Mouse (Mus musculus) ovary, adult 18-20 months (tissue): ENCODE data around the gene Ica1.

Experiments
- DNase-seq: peaks from one replicate; pipeline ENCODE4 v3.0.0; 2022; ENCODE audit warnings: low spot score, mixed read lengths

Gene Ica1

DNA sequence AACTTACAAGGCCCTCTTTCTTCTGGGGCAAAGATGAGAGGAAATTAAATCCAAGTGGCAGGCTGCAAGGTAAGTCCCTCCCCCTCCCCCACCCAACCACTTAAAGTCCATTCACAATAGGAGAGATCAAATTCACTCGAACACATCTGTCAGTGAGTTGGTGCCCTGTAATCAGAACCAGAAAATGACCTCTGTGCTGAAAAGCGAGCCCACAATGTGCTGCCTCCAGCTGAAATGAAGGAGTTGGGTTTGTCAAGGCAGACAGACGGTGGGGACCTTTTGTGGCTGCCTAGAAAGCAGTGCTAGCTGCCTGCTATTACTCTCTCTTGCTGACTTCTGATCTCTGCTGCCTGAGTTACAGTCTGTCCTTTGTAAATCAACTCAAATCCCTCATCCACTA is 35.8 kb downstream of the Ica1 start:
- no peak for DNase-seq

DNA sequence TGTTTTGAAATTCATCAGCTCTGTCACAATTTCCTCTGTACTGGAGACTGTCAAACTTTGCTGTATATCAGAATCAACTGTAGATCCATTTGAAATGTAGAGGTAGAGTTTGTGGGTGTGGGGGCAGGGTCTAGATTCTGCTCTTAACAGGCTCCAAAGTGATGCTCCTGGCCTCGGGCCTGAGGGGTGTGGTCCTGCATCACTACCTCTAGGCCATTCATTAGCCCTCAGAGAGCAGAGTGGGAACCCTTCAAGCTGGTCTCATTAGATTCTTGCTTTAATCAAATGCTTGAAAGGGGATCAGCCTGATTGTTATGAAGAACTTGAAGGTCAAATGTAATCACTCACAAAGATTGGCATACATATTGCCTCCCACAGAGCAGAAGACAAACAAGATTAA is 36.6 kb downstream of the Ica1 start:
- DNase-seq: no peak

DNA sequence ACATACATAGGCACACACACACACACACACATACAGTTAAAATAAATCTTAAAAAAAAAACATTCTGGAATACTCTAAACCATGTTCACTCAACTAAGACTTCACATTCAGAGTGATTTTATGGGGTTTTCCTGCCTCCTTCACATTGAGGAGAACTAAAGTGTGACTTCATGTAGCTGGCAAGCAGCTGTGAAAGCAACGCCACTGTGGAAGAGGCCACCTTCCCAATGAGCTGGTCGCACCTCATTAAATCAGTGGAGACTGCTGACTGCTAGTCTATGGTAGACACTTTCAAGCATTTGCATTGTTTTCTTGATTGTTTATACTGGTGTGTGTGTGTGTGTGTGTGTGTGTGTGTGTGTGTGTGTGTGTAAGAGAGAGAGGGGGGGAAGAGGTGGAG is 38.2 kb downstream of the Ica1 start:
- no peak for DNase-seq

DNA sequence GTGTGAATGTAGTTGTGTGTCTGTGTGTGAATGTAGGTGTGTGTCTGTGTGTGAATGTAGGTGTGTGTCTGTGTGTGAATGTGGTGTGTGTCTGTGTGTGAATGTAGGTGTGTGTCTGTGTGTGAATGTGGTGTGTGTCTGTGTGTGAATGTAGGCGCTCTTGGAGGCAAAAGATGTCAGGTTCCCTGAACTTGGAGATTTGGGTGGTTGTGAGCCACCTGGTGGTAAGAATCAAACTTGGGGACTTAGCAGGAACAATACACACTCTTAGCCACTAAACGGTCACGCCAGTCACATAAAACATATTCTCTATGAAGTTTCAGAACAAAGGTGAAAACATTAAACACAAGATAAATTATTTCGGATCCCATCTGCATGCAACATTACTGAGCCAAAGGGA is 39.9 kb downstream of the Ica1 start:
- no peak for DNase-seq

DNA sequence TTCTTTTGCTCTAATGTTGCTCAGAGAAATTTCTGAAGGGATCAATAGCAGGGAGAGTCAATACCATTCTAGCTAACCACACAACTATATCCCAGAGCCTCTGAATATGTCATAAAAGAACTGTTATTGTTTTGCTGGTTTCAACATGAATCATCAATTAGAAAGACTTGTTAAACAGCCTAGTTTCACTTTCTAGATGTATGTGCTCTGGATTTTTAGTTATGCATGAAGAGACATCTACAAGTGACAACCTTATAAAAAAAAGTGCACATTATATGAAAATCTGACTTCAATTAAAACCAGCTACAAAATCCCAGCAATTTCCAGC is 41.8 kb downstream of the Ica1 start:
- DNase-seq: no peak

DNA sequence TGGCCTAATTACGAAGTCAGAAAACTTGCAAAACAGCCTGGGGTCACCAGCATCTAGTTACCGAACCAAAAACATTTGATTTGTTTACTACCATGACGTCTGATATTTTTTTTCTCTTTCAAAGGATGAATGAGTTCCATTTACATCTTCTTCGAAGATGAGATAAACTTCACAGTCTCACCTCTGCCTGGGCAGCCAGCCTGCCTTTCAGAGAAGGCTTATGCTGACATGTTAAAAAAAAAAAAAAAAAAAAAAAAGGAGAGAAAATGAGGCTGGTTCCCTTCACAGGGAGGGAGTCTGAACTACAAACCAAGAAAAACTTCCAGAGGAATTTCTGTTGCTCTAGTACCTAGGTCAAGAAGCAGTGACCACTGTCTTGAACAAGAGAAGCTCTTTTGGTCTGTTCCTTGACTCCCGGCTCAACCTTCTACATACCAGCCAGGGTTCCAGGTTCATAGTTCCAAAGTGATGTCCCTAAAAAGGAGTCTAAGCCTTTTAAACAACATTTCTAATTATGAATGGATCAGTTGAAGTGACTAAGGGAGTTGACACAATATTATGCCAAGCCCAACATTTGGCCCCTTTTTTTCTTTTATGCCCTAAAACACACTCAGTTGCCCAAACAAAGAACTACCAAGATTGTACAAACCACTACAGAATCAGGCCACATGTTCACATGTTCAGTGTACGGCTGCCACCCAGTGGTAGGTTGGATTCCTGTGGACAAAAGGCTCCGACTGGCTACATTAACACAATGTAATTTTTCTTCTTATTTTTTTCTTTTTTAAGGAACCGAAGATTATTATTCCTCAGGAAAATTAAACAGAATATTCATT is 42.4 kb downstream of the Ica1 start:
- DNase-seq: peak; percentile 8

DNA sequence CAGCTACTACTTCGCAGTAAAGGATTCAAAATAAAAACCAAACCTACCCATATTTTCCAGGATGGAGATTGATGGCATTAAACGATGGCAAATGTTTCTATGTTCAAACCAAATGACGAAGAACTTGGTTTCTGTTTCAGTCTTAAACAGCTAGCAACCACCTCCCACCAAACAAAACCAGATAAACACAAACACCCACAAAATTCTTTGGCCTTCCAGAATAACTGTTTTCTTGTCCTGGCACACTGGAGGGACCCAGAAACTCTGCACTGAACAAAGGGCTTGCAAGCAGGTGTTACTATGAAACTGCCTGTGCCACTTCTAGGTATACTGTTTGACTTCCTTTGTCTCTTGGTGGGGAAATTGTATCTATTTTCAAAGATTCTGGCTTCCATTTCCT is 43.2 kb downstream of the Ica1 start:
- no peak for DNase-seq

DNA sequence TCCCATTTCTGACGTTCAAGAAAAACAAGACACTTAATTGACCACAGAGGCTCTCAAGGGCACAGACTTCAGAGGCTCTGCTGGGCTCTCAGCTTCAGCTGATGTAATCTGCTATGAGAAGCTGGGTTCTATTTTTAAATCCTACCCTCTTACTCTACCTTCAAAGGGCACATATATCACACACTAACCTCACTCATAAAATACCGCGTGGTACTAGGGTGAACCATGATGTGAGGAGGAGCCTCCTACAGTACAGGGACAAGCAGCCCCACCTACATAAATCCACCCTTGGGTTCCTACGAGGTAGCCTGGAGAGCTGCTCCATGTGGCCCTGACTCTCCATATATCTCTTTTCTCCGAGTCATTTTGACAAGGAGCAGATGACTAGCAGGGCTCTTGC is 45.8 kb downstream of the Ica1 start:
- DNase-seq: no peak

DNA sequence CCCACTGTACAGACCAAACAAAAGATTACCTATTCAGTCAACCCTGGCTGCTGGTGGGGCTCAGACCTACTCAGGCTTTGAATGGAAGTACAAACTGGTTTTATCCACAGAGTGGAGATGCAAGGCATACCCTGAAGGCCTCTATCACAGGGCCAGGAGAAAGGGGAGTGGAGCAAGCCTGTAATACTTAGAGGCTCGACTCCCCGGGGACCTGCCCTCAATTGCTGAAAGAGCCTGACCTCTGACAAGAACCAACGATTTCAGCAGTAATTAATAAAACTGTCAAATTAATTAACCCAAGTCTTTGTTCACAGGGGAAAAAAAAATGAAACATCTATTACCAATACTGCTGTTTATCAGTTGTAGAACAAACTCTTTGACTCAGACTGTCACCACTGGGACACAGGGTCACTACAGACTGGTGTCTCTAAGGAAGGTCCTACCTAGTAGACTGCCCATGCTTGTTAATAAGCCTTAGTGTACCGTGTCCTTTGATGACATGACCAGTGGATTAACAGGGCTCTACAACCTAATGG is 46.6 kb downstream of the Ica1 start:
- no peak for DNase-seq

DNA sequence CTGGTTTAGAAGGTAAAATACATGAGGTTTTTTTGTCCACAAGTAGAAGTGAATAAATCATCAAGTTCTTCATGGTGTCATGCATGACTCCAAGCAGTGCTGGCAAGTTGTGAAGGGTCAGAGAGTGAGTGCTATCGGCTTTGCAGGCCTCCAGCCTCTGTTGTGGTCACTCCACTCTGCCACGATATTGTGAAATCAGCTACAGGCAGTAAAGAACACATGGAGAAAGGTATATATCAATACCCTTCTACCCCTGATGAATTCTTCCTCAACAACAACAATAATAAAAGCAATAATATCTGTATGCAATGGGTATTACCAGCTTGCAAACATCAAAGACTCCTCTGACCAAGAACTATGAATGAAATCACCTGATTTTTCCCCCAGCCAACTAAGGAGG is 47.9 kb downstream of the Ica1 start:
- DNase-seq: no peak

DNA sequence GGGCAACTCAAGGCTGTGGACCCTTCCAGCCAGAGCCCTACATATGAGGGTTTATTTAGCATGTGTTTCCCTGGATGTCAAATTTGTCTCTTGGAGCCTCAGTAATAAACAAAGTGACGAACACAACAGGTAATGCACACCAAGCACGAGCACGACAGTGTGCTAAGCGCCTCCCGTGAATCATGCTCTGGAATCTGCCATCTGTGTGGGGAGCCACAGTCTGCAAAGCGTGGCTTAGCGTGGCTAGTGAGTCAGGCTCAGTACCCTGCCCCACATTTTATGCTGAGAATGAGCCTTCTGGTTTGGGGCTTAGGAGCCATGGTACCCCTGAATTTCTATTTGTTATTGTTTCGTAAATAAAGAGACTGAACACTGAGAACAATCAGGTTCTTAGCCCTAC is 50.5 kb downstream of the Ica1 start:
- DNase-seq: no peak

DNA sequence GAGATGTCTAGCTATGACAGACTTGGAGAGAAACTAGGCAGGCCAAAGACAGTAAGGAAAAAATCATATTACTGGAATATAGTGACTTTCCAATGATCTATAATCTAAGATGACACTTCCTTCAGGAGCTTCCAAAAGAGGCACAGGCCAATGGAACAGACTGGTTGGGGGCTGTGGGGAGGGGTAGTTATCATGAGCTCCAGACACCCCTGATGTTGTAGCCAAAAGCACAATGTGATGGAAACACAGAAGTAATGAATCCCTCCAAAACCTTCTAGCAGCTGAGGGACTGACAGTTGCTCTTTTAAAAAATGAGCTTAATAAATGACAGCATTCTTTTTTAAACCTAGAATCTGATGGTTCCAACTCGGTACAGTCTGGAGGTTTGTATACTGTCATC is 52.7 kb downstream of the Ica1 start:
- DNase-seq: no peak

DNA sequence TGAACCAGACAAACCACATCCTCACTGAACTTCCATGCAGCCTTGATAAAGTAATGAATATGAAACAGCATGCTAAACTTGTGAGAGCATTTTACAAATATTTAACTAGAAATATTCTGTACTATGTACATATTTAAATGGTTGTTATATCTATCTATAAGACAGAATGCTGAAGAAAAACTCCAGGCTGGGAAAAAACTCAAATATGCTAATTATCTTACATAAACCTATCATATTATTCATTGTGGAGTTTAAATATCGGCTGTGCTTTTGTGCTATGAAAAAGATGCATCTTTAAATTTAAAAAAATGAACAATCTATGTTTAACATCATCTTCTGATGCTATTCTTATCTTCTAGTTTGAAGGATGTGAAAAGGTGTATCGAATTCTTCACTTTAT is 58.6 kb downstream of the Ica1 start:
- no peak for DNase-seq

DNA sequence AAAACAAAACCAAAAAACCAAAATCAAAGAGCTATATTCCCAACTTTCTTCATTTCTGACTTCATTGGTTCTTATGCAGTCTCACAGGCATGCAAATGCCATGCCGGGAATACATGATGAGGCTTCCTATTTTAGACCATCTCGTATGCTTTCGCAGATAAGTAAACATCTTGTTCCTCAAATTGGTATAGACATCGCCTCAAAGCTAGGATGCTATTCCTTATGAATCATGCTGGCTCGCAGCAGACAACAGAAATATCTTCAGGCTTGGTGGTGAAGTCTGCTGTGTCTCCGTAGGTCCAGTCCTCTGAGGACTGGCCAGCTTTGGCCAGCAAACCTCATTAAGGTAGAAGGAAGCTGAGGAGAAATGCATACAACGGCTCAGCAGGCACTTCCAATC is 60.3 kb downstream of the Ica1 start:
- DNase-seq: no peak

DNA sequence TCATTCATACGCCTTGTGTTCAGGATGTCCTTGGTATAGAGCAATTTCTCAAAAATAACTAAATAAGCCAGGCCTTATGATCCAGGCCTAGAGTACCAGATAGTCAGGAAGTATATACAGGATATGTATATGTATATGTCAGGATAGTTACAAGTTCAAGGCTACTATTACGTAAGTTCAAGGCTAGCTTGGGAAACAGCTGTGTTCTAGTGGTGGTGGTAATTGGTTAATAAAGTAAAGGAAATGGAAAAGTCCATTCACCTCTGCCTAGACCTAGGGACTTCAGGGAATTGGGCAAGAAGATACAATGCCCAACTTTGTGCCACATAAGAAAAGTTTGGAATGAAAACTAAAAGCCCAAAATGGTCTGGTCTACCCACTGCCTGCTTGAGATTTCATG is 61.7 kb downstream of the Ica1 start:
- DNase-seq: no peak

DNA sequence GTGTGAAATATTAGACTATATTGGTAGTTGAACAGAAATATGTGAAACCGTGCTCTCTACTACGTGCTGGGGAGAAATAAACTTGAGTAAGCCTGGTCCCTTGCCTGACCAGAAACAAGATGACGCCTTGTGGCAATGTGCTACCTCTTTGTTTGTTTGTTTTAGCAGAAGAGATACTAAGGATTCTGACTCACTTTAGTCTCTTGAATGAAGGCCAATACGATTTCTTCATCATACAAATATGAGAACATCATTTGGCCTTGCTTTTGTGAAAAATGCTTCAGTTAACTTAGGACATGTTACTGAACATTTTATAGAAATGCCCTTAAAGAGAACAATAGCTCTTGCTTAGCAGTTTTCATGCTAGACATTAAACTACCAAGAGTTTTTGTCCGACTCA is 67.0 kb downstream of the Ica1 start:
- no peak for DNase-seq

DNA sequence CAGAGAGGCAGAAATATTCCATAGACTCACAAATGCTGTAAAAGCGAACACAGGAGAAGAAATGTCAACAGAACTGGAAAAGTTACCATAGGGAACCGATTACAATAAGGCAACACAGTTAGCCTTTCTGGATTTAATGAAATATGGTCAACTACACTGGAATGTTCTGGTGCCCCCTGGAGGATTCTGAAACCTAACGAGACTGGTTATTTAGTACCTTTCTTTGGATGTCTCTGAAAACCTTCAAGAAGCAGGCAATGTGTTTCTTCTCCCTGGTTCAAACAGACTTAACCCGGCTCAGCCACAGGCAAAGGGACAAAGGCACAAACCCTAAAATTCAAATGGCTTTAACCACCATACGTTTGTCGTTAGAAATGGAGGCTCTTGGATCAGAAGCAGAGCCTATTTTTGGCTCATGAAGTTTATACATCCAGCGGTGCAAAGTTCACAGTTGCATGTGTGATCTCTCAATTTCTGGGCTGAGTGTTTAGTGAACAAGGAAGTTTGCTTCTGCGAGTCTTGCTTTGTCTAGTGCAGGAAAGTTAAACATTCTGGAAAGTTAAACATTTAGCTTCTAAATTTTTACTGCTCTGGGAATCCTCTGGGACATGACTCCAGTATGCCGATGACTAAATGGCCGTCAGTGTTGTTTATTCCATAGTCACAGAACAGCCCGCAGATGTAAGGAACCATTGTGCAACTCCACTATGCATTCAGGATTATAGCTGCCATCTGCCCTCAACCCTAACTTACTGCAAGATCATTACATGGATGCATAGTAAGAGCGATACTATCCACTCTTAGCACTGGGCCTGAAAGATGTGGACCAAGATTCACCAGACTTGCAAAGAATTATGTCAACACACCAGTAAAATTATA is 83.4 kb downstream of the Ica1 start:
- DNase-seq: no peak

DNA sequence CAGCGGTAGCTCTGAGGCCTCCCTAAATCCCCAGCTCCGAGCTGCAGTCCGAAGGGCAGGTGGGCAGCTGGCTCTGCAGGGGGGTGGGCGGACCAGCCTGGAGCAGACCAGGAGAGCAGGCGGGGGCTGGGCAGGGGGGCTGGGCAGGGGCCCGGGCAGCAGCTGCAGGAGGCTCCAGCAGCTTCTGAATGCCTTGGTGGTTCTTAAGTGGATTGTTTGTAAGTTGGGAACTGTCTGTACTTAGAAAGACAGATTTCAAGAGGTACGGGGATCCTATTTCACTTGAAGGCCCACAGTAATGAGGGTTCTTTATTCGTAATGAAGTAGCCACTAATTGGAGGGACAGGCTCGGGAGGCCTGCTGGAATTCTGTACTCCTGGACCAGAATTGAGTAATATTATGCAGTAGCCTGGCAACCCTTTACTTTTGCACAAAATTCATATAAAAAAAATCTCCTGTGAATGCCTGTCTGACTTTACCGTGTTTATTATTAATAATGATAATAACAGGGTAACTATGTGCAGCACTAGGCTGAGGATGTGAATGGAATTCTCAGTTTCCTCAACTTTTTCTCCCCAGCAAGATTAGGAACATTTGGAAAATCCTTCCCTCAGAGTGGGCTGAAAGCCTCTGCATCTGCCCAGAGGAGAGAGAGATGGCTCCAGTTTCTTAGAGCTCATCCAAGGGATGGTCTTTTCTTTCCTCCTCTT is 84.2 kb downstream of the Ica1 start:
- DNase-seq: no peak

DNA sequence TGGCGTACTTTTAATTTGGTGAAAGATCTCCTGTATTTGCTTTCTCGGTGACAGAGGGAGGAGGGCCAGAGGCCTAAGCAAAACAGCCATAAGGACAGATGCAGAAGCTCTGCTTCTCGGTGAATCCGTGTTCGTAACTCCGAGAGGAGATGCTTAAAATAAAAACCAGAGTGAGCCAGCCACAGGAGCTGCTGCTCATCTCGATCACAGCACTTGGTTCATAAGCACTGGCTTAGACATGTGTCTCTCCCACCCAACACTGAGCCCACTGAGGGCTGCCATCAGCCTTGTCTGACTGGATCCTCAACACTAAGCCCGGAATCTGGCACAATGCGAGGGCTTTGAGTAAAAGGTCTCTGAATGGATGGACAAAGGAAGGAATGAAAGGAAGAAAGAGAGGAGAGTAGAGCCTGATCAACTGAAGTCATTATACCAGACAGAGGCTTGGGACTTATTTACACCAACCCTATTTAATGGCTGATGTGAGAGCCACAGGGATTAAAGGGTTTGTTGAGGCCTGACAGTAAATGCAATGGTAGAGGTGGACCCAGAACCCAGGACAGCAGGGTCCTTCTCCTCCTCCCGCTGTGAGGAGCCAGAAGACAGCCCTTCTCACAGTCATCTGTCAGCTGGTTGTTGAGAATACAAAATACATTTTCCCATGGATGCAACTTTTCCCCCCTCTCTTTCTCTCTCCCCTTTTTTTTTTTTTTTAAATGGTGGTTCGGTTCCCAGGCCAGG is 85.0 kb downstream of the Ica1 start:
- no peak for DNase-seq

DNA sequence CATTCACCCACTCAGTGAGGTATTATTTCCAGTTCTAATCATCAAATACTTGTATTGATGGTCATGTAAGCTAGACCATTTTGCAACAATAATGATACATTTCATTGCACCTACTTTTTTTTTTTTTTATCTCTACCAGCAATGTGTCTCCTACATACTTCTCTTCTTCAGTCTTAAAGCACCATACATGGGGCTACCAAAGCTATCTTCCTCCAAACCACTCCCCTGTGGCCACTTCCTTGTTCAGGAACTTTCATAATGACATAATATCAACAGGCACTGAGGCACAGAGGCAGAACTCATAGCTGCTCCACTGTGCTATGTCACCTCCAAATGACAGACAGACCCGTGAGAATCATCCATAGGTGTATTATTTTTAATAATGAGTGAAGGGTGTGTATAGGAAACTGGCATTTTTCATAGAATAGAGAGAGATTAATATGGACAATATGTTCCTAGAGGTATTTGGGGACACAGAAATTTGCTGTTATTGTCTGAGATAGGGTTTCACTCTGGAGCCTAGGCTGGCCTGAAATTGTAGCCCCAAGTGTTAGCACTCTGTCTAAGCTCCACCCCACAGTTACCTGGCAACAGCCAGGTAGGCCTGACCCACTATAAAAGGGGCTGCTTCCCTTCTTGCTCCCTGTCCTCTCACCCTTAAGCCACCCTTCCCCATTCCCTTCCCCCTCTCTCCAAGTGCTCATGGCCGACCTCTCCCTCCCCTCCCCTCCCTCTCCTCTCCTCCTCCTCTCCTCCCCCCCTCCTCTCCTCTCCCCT is 86.9 kb downstream of the Ica1 start:
- DNase-seq: no peak

DNA sequence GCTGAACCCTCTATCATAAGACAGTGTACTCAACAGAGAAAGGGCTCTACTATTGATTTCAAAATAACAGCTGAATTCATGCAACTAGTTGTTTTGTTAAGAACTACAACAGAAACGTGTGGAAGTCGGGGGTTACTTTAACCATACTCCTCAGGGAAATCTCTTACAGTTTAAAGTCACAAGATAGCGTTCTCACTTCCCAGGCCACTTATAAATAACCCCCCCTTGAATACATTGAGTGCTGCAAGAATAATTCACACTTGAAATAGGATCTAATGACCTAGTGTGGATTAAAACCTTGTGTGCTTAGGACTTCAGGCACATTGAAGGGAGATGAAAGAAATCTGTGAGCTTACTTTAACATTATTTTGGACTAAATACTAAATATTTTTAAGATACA is 87.8 kb downstream of the Ica1 start:
- no peak for DNase-seq
